Mouse (Mus musculus) liver, adult 2 months (tissue): Measurements from ENCODE around the gene Me1.

Experiments used
- CTCF ChIP-seq: fragments of 200-500 bp; IDR thresholded peaks from 2 replicates; pipeline ENCODE4 v1.5.1; 2011; ENCODE audit warnings: low read depth, low read length, control low read depth
- POLR2A ChIP-seq: fragments of 200-500 bp; IDR thresholded peaks from 2 replicates; pipeline ENCODE4 v1.6.1; 2011; ENCODE audit warnings: low read length, control low read depth; ENCODE audit not compliant: insufficient read depth; ENCODE audit errors: extremely low read depth

DNA sequence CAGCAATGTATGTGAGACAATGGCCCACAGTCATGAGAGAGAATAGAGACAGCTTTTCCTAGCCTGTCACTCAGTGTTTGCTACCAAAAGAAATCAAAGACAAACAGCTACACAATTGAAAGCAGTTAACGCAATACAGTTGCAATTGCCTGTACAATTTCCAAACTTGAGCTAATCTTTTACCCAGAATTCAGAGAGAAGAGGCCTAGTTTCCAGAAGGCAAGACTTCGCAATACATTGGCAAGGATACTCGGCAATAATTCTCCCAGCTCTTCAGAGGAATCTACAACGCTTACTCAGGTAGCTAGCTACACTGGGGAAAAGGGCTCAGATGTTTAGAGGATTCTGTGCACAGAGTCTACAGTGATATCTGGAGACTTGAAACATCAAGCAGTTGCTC is 52.3 kb downstream of the Me1 start:
- TF ChIP-seq CTCF (no peak), POLR2A (no peak)
